Mouse (Mus musculus) stomach, postnatal 0 days (tissue): Measurements from ENCODE around the gene Ankrd2.

ENCODE experiments used
- CTCF ChIP-seq: IDR thresholded peaks from 2 replicates; pipeline ENCODE4 v1.5.1; 2016; ENCODE audit warnings: antibody characterized with exemption, low read depth, mild to moderate bottlenecking, moderate library complexity
- EP300 ChIP-seq: optimal IDR thresholded peaks from 2 replicates; pipeline ENCODE3; 2016; ENCODE audit warnings: antibody characterized with exemption

- TF ChIP-seq CTCF (no peak), EP300 (no peak)
Measured at GRCm38 (mm10) chr19:42034146-42034775, 1.5 kb upstream of the Ankrd2 start.
